Mouse (Mus musculus) liver, postnatal 0 days (tissue): Measurements from ENCODE around the gene Nup210l.

Source experiments
- CTCF ChIP-seq: sonication (generic); IDR thresholded peaks from 2 replicates; pipeline ENCODE4 v1.5.1; 2016; ENCODE audit warnings: antibody characterized with exemption, low read depth
- EP300 ChIP-seq: IDR thresholded peaks from 2 replicates; pipeline ENCODE4 v1.6.1; 2016; ENCODE audit warnings: antibody characterized with exemption, low read depth, mild to moderate bottlenecking

DNA sequence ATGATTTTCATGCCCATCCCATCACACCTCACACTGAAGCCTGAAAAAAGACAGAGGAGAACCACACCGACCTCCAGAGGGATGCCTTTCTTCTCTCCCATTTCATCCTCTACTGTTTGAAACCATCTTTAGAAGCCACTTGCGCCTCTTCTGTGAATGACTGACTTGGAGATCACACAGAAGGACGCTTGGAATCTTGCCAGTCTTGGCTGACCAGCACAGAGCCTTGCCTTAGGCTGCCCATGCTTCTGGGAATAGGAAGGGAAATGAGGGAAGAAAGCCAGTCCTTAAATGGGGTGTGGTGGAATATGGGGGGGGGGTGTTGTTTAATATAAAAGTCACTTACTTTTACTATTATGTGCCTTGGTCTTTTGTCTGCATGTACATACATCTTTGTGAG, 79.6 kb downstream of the Nup210l start:
- no peak for TF ChIP-seq CTCF
- no peak for TF ChIP-seq EP300
